Mouse (Mus musculus): Measurements from ENCODE around the gene Apol11a. TPM values are rescaled to one million over a fixed set of nuclear protein-coding genes. Genes with fewer than 3 reads are reported as not detected.
"Not testable (repeated sequence)": the region's sequence is repeated elsewhere in the genome, so short reads cannot be mapped to it uniquely, and the experiment has no call there.

Gene Apol11a
- total and polyA plus RNA-seq, 2 experiments from 2014 or later, result not detected

GRCm38 (mm10) chr15:77523186-77523843, 15.2 kb downstream of the Apol11a start:
- peak; percentile 68 for TF ChIP-seq CTCF (IDR thresholded peaks at IDR 0.05)
- ATAC-seq (ENCODE audit: low FRiP score); H3K4me3 ChIP-seq (ENCODE audit: low read depth, low read length); H3K9ac ChIP-seq (replicated peaks; ENCODE audit: low read length, poor library complexity, severe bottlenecking); H3K9me3 ChIP-seq (ENCODE audit: low read length); H3K4me1 ChIP-seq (ENCODE audit: insufficient read depth, low read length); H3K27me3 ChIP-seq (ENCODE audit: insufficient read depth, low read length); H3K4me2 ChIP-seq (ENCODE audit: low read depth, low read length, poor library complexity, severe bottlenecking); H3K36me3 ChIP-seq (ENCODE audit: insufficient read depth, low read length); H3K27ac ChIP-seq (ENCODE audit: low read depth, low read length): not testable (repeated sequence)
- WGBS, result 13% methylated on average over 6 of the region's 6 CpGs
- DNase-seq (ENCODE audit: low spot score), result peak; percentile 36

DNA sequence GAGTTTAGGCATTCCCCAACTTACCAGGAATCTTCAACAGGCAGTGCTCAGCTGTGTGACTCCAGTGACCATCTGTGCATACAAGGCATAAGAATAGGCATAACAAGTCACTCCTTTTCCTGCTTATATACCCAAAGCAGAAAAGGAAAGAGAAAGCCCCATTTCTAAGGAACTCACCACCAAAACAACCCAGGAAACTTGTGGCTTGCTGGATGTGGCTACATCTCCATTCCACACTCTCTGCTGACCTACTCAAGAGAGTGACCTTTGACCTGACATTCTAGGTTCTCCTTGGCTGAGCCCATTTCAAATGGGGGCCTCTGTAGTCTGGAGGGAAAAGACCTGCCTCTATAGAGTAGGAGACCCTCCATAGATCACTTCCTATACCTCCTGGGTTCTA, 25.1 kb downstream of the Apol11a start, which contains the start of gene Apol7c:
Gene Apol7c, minus strand, starts transcription at position 101 of the 400 bp plus-strand sequence.
- Histone ChIP-seq H3K36me3 (ENCODE audit: insufficient read depth, low read length) (no peaks in the 10 kb centered on the region), H3K27ac (ENCODE audit: low read depth, low read length) (no peak within 1 kb of the TSS), H3K27me3 (ENCODE audit: insufficient read depth, low read length) (no peaks in the 10 kb centered on the region), H3K9me3 (ENCODE audit: low read length) (no peaks in the 10 kb centered on the region), H3K4me2 (ENCODE audit: low read depth, low read length, poor library complexity, severe bottlenecking) (no peak within 1 kb of the TSS), H3K9ac (replicated peaks; ENCODE audit: low read length, poor library complexity, severe bottlenecking) (no peak within 1 kb of the TSS), H3K4me1 (ENCODE audit: insufficient read depth, low read length) (no peaks in the 10 kb centered on the region), H3K4me3 (ENCODE audit: low read depth, low read length) (no peak within 1 kb of the TSS)
- DNase-seq (ENCODE audit: low spot score), result no peak
- no peak for TF ChIP-seq CTCF (IDR thresholded peaks at IDR 0.05)
- ATAC-seq (ENCODE audit: low FRiP score), result no peak

- not testable (repeated sequence) for H3K9ac ChIP-seq (replicated peaks; ENCODE audit: low read length, poor library complexity, severe bottlenecking); H3K27me3 ChIP-seq (ENCODE audit: insufficient read depth, low read length); ATAC-seq (ENCODE audit: low FRiP score); H3K4me3 ChIP-seq (ENCODE audit: low read depth, low read length); H3K9me3 ChIP-seq (ENCODE audit: low read length); H3K4me1 ChIP-seq (ENCODE audit: insufficient read depth, low read length); H3K27ac ChIP-seq (ENCODE audit: low read depth, low read length); DNase-seq (ENCODE audit: low spot score); H3K4me2 ChIP-seq (ENCODE audit: low read depth, low read length, poor library complexity, severe bottlenecking); H3K36me3 ChIP-seq (ENCODE audit: insufficient read depth, low read length)
- WGBS, result 43% methylated on average over 1 of the region's 1 CpGs
These were observed 31.1 kb downstream of the Apol11a start for GRCm38 (mm10) chr15:77539221-77539620.

GRCm38 (mm10) chr15:77561792-77562191, 53.7 kb downstream of the Apol11a start, which contains the start of gene 1700025B11Rik:
Gene 1700025B11Rik, minus strand, starts transcription at chr15:77561892.
- no peaks in the 10 kb centered on the region for H3K36me3 ChIP-seq (ENCODE audit: insufficient read depth, low read length)
- no peak for DNase-seq (ENCODE audit: low spot score)
- no peaks in the 10 kb centered on the region for H3K9me3 ChIP-seq (ENCODE audit: low read length)
- no peak for ATAC-seq (ENCODE audit: low FRiP score)
- H3K4me1 ChIP-seq (ENCODE audit: insufficient read depth, low read length), result no peaks in the 10 kb centered on the region
- no peak within 1 kb of the TSS for H3K4me2 ChIP-seq (ENCODE audit: low read depth, low read length, poor library complexity, severe bottlenecking)
- no peak within 1 kb of the TSS for H3K4me3 ChIP-seq (ENCODE audit: low read depth, low read length)
- TF ChIP-seq CTCF (IDR thresholded peaks at IDR 0.05), result no peak
- no peaks in the 10 kb centered on the region for H3K27me3 ChIP-seq (ENCODE audit: insufficient read depth, low read length)
- no peak within 1 kb of the TSS for H3K9ac ChIP-seq (replicated peaks; ENCODE audit: low read length, poor library complexity, severe bottlenecking)
- H3K27ac ChIP-seq (ENCODE audit: low read depth, low read length), result no peak within 1 kb of the TSS

GRCm38 (mm10) chr15:77563219-77563618, 55.1 kb downstream of the Apol11a start:
- ATAC-seq (ENCODE audit: low FRiP score), result no peak
- H3K36me3 ChIP-seq (ENCODE audit: insufficient read depth, low read length), result no peaks in the 10 kb centered on the region

More at GRCm38 (mm10) chr15:77563219-77563618, 55.1 kb downstream of the Apol11a start:
- Histone ChIP-seq H3K4me2 (ENCODE audit: low read depth, low read length, poor library complexity, severe bottlenecking) (no peak overlapping the region), H3K4me1 (ENCODE audit: insufficient read depth, low read length) (no peaks in the 10 kb centered on the region), H3K9ac (replicated peaks; ENCODE audit: low read length, poor library complexity, severe bottlenecking) (no peak overlapping the region), H3K27me3 (ENCODE audit: insufficient read depth, low read length) (no peaks in the 10 kb centered on the region), H3K27ac (ENCODE audit: low read depth, low read length) (no peak overlapping the region), H3K4me3 (ENCODE audit: low read depth, low read length) (no peak overlapping the region), H3K9me3 (ENCODE audit: low read length) (no peaks in the 10 kb centered on the region)
- DNase-seq (ENCODE audit: low spot score), result no peak
- peak; percentile 56 for TF ChIP-seq CTCF (IDR thresholded peaks at IDR 0.05)

Other genes starting within 250 kb of the Apol11a start
- 360 and 399 TPM in 2 replicates for gene Rbfox2, start 201.3 kb upstream of the Apol11a start, total RNA-seq (2014; rRNA removed)
- gene Rbfox2, start 201.3 kb upstream of the Apol11a start, polyA plus RNA-seq (2015; fragmentation: Nextera tagmentation; extraction: Ambion mirVana), result 96.4 and 96.6 TPM in 2 replicates
- not detected in 2 replicates for gene Apol7a, start 109.2 kb upstream of the Apol11a start, total RNA-seq (2014; rRNA removed)
- gene Apol7a, start 109.2 kb upstream of the Apol11a start, polyA plus RNA-seq (2015; fragmentation: Nextera tagmentation; extraction: Ambion mirVana), result not detected in 2 replicates
- 0.16 and 0.42 TPM in 2 replicates for gene Apol9a, start 97.1 kb upstream of the Apol11a start, total RNA-seq (2014; rRNA removed)
- gene Apol9a, start 97.1 kb upstream of the Apol11a start, polyA plus RNA-seq (2015; fragmentation: Nextera tagmentation; extraction: Ambion mirVana), result 0.39 and 0.80 TPM in 2 replicates
- gene Apol7b, start 60.8 kb upstream of the Apol11a start, total RNA-seq (2014; rRNA removed), result not detected in 2 replicates
- gene Apol7b, start 60.8 kb upstream of the Apol11a start, polyA plus RNA-seq (2015; fragmentation: Nextera tagmentation; extraction: Ambion mirVana), result not detected in 2 replicates
- not detected in 2 replicates for gene Apol10a, start 31.2 kb upstream of the Apol11a start, total RNA-seq (2014; rRNA removed)
- gene Apol10a, start 31.2 kb upstream of the Apol11a start, polyA plus RNA-seq (2015; fragmentation: Nextera tagmentation; extraction: Ambion mirVana), result not detected in 2 replicates
- not detected in 2 replicates for gene Apol7c, start 25.0 kb downstream of the Apol11a start, total RNA-seq (2014; rRNA removed)
- not detected in 2 replicates for gene Apol7c, start 25.0 kb downstream of the Apol11a start, polyA plus RNA-seq (2015; fragmentation: Nextera tagmentation; extraction: Ambion mirVana)
- not detected in 2 replicates for gene 1700025B11Rik, start 53.6 kb downstream of the Apol11a start, total RNA-seq (2014; rRNA removed)
- 0.51 TPM in 1 of 2 replicates, not detected in the other for gene 1700025B11Rik, start 53.6 kb downstream of the Apol11a start, polyA plus RNA-seq (2015; fragmentation: Nextera tagmentation; extraction: Ambion mirVana)
- gene Apol10b, start 87.9 kb downstream of the Apol11a start, total RNA-seq (2014; rRNA removed), result not detected in 2 replicates
- gene Apol10b, start 87.9 kb downstream of the Apol11a start, polyA plus RNA-seq (2015; fragmentation: Nextera tagmentation; extraction: Ambion mirVana), result not detected in 2 replicates
- not detected in 2 replicates for gene Gm36245, start 91.0 kb downstream of the Apol11a start, total RNA-seq (2014; rRNA removed)
- gene Gm36245, start 91.0 kb downstream of the Apol11a start, polyA plus RNA-seq (2015; fragmentation: Nextera tagmentation; extraction: Ambion mirVana), result not detected in 2 replicates
- gene Apol11b, start 135.0 kb downstream of the Apol11a start, total RNA-seq (2014; rRNA removed), result not detected in 2 replicates
- not detected in 2 replicates for gene Apol11b, start 135.0 kb downstream of the Apol11a start, polyA plus RNA-seq (2015; fragmentation: Nextera tagmentation; extraction: Ambion mirVana)
- not detected in 2 replicates for gene Apol7e, start 190.6 kb downstream of the Apol11a start, total RNA-seq (2014; rRNA removed)
- gene Apol7e, start 190.6 kb downstream of the Apol11a start, polyA plus RNA-seq (2015; fragmentation: Nextera tagmentation; extraction: Ambion mirVana), result not detected in 2 replicates
- gene Apol9b, start 220.8 kb downstream of the Apol11a start, total RNA-seq (2014; rRNA removed), result 0.33 TPM in 1 of 2 replicates, not detected in the other
- gene Apol9b, start 220.8 kb downstream of the Apol11a start, polyA plus RNA-seq (2015; fragmentation: Nextera tagmentation; extraction: Ambion mirVana), result 0.43 TPM in 1 of 2 replicates, not detected in the other
- gene Apol8, start 248.7 kb downstream of the Apol11a start, total RNA-seq (2014; rRNA removed), result 0.19 TPM in 1 of 2 replicates, not detected in the other
- gene Apol8, start 248.7 kb downstream of the Apol11a start, polyA plus RNA-seq (2015; fragmentation: Nextera tagmentation; extraction: Ambion mirVana), result 0.36 and 0.55 TPM in 2 replicates